ENCODE assay signal across 17 mouse cellular contexts in genomic region chr17:27650586-27650985, GRCm38 (mm10). TPM values are rescaled to one million over a fixed set of nuclear protein-coding genes. Genes with fewer than 3 reads are reported as not detected.
A peak's percentile ranks its signal among the peaks of the same experiment; 100 is the strongest.
DNase-seq lines count a peak whose midpoint lies in the region; ATAC-seq and TF ChIP-seq lines count a peak whose summit lies in the region.
"Had no signal": no experiment of that assay in that cellular context is flagged by ENCODE, and none has a peak within 500 bp of the region (broad histone marks: within the 10 kb centered on the region; RNA-seq: fewer than 3 reads in every experiment).

No protein-coding gene starts in this region.

- DNase-seq in cerebellum, adult 11-12 months, result peak; percentile 63
- DNase-seq in cerebellum, adult 9-11 months, result no peak
- peak; percentile 85 for DNase-seq in kidney, adult 2 months
- peak; percentile 55 for DNase-seq in kidney, postnatal 10 days
- DNase-seq in yolk sac, embryonic 10.5 days (ENCODE audit: low spot score), result peak; percentile 69
- DNase-seq in embryo, embryonic 11 days, result no peak
- DNase-seq: right cerebral cortex, postnatal 4 days had no signal

- no peak for TF ChIP-seq CTCF in kidney, adult 2 months (conservative IDR thresholded peaks at IDR 0.05; ENCODE audit: insufficient read depth, insufficient read length, low read depth, low read length)

- H3K4me3 ChIP-seq in kidney, adult 2 months (ENCODE audit: insufficient read depth, low read depth, low read length), result no peak overlapping the region
- no peak overlapping the region for H3K4me3 ChIP-seq in kidney, embryonic 16.5 days (ENCODE audit: low read length)
- H3K4me3 ChIP-seq: embryonic facial prominence, embryonic 15.5 days; heart, embryonic 10.5 days; hindbrain, embryonic 12.5 days; limb, embryonic 15.5 days; lung, embryonic 15.5 days; midbrain, embryonic 10.5 days had no signal

- peak overlapping the region; percentile 43; the same call in 1 of the 2 replicates for H3K27ac ChIP-seq in kidney, adult 2 months (ENCODE audit: insufficient read depth, low read depth, low read length)
- no peak overlapping the region for H3K27ac ChIP-seq in kidney, embryonic 16.5 days (ENCODE audit: low read length)
- H3K27ac ChIP-seq: embryonic facial prominence, embryonic 15.5 days; heart, embryonic 10.5 days; hindbrain, embryonic 12.5 days; limb, embryonic 15.5 days; lung, embryonic 15.5 days; midbrain, embryonic 10.5 days had no signal

- H3K4me2 ChIP-seq in kidney, embryonic 16.5 days (replicated peaks; ENCODE audit: low read depth, low read length), result no peak overlapping the region
- H3K4me2 ChIP-seq: embryonic facial prominence, embryonic 15.5 days; hindbrain, embryonic 12.5 days; limb, embryonic 15.5 days; lung, embryonic 15.5 days had no signal

- ATAC-seq in kidney, embryonic 16.5 days (ENCODE audit: low FRiP score, low TSS enrichment), result no peak
- ATAC-seq: forebrain, embryonic 16.5 days had no signal

- 0 out of 2 replicates have a peak, but pooled peaks cover 2% of the 10 kb centered on the region for H3K27me3 ChIP-seq in kidney, adult 2 months (replicated peaks; ENCODE audit: control insufficient read depth, insufficient read depth, low read length)
- peaks cover 14% of the 10 kb centered on the region for H3K27me3 ChIP-seq in kidney, embryonic 16.5 days (ENCODE audit: insufficient read depth, low read length)

- H3K9me3 ChIP-seq in kidney, embryonic 16.5 days (ENCODE audit: low read length), result no peaks in the 10 kb centered on the region
- H3K9me3 ChIP-seq: embryonic facial prominence, embryonic 15.5 days; heart, embryonic 10.5 days; hindbrain, embryonic 12.5 days; limb, embryonic 15.5 days; lung, embryonic 15.5 days; midbrain, embryonic 10.5 days had no signal

- H3K9ac ChIP-seq in kidney, embryonic 16.5 days (replicated peaks; ENCODE audit: low read length), result no peak overlapping the region
- H3K9ac ChIP-seq: embryonic facial prominence, embryonic 15.5 days; hindbrain, embryonic 12.5 days; limb, embryonic 15.5 days; lung, embryonic 15.5 days had no signal

- H3K4me1 ChIP-seq in kidney, adult 2 months (ENCODE audit: control insufficient read depth, insufficient read depth, low read length), result no peaks in the 10 kb centered on the region; the same call in 1 of the 2 replicates
- H3K4me1 ChIP-seq in kidney, embryonic 16.5 days (ENCODE audit: insufficient read depth, low read length), result peaks cover 7% of the 10 kb centered on the region

- no peak for TF ChIP-seq POLR2A in kidney, adult 2 months (IDR thresholded peaks at IDR 0.05; ENCODE audit: low read depth, low read length)

- H3K36me3 ChIP-seq in kidney, adult 2 months (ENCODE audit: control insufficient read depth, insufficient read depth, low read length), result no peaks in the 10 kb centered on the region
- H3K36me3 ChIP-seq in kidney, embryonic 16.5 days (ENCODE audit: insufficient read depth, low read length), result no peaks in the 10 kb centered on the region
- H3K36me3 ChIP-seq: embryonic facial prominence, embryonic 15.5 days; heart, embryonic 10.5 days; hindbrain, embryonic 12.5 days; limb, embryonic 15.5 days; lung, embryonic 15.5 days; midbrain, embryonic 10.5 days had no signal

- 53% methylated on average over 13 of the region's 13 CpGs for WGBS in kidney, adult 2 months
- 73% methylated on average over 13 of the region's 13 CpGs for WGBS in kidney, embryonic 16.5 days

RNA-seq across cellular contexts. Expression of gene Pacsin1, which starts 4.7 kb away (rescaled TPM):
- polyA plus RNA-seq in kidney, adult 2 months (2012; rRNA removed), result 0.58 and 1.3 TPM in 2 replicates
- 1.4 and 1.7 TPM in 2 replicates for polyA plus RNA-seq in kidney, embryonic 16.5 days (2015; fragmentation: Nextera tagmentation; extraction: Ambion mirVana)

RNA-seq across cellular contexts. Expression of gene Rps10, which starts 14.1 kb away (rescaled TPM):
- 814 and 927 TPM in 2 replicates for polyA plus RNA-seq in kidney, adult 2 months (2012; rRNA removed)
- polyA plus RNA-seq in kidney, embryonic 16.5 days (2015; fragmentation: Nextera tagmentation; extraction: Ambion mirVana), result 825 and 828 TPM in 2 replicates

RNA-seq across cellular contexts. Expression of gene RPS10-NUDT3, which starts 15.6 kb away (rescaled TPM):
- polyA plus RNA-seq in kidney, adult 2 months (2012; rRNA removed), result not detected in 2 replicates
- not detected in 2 replicates for polyA plus RNA-seq in kidney, embryonic 16.5 days (2015; fragmentation: Nextera tagmentation; extraction: Ambion mirVana)
- polyA plus RNA-seq: embryonic facial prominence, embryonic 15.5 days; forebrain, embryonic 16.5 days; heart, embryonic 10.5 days; hindbrain, embryonic 12.5 days; inflammation-experienced regulatory T-cells, adult 6 months; limb, embryonic 15.5 days; lung, embryonic 15.5 days; midbrain, embryonic 10.5 days; midbrain, postnatal 0 days had no signal

RNA-seq across cellular contexts. Expression of gene Nudt3, which starts 27.3 kb away (rescaled TPM):
- polyA plus RNA-seq in kidney, adult 2 months (2012; rRNA removed), result 61.4 and 69.9 TPM in 2 replicates
- 81.8 and 84.1 TPM in 2 replicates for polyA plus RNA-seq in kidney, embryonic 16.5 days (2015; fragmentation: Nextera tagmentation; extraction: Ambion mirVana)

Comparison
In these comparisons a context has a peak if more than half of its experiments do, and no peak if none do; other contexts are left out.
1. DNase-seq: peak in cerebellum, adult 11-12 months (single experiment), kidney, adult 2 months (single experiment), kidney, postnatal 10 days (single experiment) and yolk sac, embryonic 10.5 days (single experiment); none in cerebellum, adult 9-11 months (single experiment) and embryo, embryonic 11 days (single experiment).